Mouse (Mus musculus) gastrocnemius, postnatal 10 days (tissue): ENCODE measurements around the gene Glyat. TPM values are rescaled to one million over a fixed set of nuclear protein-coding genes. Genes with fewer than 3 reads are reported as not detected.
A peak's percentile ranks its signal among the peaks of the same experiment; 100 is the strongest.
"Not testable (repeated sequence)": the region's sequence is repeated elsewhere in the genome, so short reads cannot be mapped to it uniquely, and the experiment has no call there.

Experiments
- DNase-seq: peaks from one replicate; pipeline ENCODE4 v3.0.0; 2021; ENCODE audit warnings: mixed read lengths
- long read RNA-seq, 2 experiments: library from polyadenylated mRNA; stranded (forward); transcript quantifications; one replicate each; pipeline ENCODE4 v2.0.0; 2021
- total RNA-seq, 2 experiments: library from RNA; stranded (reverse); gene quantifications; 2 replicates each; pipeline ENCODE4 v1.2.3; 2021

Gene Glyat
- not detected for total RNA-seq
- long read RNA-seq, experiment 1, result 0 reads
- long read RNA-seq, experiment 2, result 0 reads

DNA sequence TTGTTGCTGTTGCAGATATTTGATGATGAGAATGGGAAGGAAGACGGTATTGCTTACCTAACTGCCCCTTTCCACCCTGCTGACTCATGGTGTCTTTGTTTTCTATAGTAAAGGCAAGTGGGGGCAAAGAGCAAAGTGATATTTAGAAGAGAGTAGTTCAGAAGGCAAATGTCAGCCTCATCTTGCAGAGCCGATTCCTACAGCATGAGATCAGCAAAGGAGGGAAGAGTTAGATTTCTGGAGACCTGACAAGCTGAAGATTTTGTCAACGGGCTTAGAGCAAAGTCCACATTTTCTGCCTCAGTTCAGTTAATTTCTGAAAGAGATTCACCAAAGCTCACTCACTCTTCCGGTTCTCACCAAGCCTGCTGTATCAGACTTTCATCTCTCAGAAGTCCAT lies at the start of gene Glyat:
Gene Glyat, plus strand, starts transcription at position 133 of the 400 bp plus-strand sequence.
- no peak for DNase-seq

DNA sequence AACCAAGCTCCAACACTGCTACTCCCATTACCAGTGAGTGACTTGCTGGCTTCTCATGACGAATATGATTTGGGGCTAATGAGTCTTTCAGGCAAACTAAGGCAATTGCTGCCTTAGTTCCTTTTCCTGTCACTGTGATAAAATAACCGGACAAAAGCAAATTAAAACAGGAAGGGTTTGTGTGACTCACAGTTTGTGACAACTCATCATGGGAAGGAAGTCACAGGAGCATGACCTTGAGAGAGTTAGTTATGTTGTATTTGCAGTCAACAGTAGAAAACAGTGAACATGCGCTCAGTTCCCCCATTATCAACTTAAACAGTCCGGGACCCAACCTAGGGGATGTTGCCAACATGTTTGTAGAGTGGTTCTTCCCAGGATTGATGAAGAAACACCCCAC lies 47.8 kb upstream of the Glyat start:
- DNase-seq, result no peak

- peak; percentile 42 for DNase-seq
Observed at GRCm38 (mm10) chr19:12591908-12592307, 41.2 kb upstream of the Glyat start.

GRCm38 (mm10) chr19:12595135-12595529 lies 38.0 kb upstream of the Glyat start:
- DNase-seq, result no peak

GRCm38 (mm10) chr19:12595530-12596289 lies 37.4 kb upstream of the Glyat start:
- DNase-seq, result peak; percentile 48

- DNase-seq, result no peak
Observed at GRCm38 (mm10) chr19:12596290-12597072, 36.6 kb upstream of the Glyat start.

DNA sequence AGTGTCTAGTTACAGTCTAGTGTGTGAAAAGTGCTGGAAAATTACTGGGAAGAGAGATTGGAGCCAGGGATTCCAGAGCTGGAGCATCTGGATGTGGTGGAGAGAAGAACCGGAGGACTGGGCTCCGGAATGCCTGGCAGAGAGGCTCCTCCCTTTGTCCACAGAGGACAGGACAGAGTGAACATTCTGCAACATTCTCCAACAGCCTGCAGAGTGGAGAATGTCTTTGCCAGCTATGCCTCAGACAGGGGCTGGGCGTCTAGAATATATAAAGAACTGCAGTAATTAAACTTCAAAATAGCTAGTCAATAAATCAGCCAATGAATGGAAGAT lies 36.1 kb upstream of the Glyat start:
- DNase-seq, result no peak

DNA sequence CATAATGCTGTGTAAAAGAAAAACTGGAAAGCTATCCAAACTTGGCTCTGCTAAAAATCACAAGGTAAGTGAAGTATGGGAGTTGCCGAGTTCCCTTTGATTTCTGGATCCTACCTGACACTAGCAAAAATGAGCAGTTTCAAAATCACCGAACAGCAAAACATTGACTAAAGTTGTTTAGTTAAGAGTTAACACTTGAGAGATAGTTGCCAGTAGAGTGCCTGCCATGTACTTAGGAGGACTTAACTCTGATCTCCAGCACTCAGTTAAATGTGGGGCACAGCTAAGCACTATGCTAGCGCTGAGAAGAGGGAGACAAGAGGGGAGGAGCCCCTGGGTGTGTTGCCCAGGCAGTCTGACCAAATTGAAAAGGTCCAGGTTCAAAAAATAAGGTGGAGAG lies 34.4 kb upstream of the Glyat start:
- no peak for DNase-seq

GRCm38 (mm10) chr19:12599674-12600073 lies 33.4 kb upstream of the Glyat start, which contains the start of gene Gm4952:
Gene Gm4952, plus strand, starts transcription at chr19:12599974.
- DNase-seq, result no peak

DNA sequence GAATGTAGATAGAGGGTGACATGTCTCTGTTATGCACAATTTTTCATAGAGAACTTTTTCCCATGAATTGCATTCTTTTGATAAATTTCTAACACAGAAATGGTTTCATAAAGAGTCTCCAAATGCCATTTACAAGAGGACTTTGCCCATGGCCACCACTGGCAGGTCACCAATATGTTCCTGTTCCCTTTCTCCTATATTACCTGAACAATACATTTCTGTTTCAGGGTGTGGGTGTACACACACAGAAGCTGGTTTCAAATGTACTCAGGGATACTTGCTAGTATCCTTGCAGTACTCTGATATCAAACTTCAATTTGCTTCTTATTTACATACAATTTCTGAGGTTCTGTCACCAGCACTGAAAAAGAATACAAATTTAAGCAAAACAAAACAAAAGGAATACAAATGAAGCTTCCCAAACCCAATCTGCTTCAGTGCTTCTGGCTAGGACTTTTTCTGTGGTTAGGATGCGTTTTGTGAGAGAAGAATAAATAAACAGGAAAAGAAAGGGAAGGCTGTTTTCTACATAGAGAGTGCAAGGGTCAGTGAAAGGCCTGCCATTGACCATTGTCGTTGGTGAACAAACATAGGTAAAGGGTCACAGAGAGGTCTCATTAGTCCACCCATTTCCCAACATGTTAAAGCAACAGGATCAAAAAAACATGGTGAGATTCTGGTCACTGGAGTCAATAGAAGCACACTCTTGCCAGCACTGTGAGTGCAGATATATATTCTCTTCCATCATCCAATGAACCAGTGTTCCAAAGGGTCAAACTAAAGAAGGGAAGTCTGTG lies 32.2 kb upstream of the Glyat start:
- no peak for DNase-seq

DNA sequence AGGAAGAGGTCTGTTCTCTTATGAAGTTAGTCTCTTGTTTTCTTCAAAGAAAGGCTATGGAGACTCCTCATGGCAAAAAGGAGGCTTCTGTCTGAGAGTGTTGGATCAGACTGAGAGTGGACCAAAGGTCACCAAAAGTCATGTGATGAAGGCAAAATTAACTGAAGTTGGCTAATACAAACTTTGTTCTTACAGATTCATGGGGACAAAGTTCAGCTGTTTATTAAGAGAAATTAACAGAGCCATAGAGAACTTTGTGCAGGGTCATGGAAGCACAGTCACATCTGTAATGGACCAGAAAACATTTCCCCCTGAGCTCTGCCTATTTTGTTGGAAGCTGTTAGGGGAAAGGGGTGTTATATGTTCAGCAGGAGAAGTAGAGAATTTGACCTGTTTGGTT lies 24.8 kb upstream of the Glyat start:
- no peak for DNase-seq

GRCm38 (mm10) chr19:12613646-12614045 lies 19.5 kb upstream of the Glyat start:
- DNase-seq, result no peak

DNA sequence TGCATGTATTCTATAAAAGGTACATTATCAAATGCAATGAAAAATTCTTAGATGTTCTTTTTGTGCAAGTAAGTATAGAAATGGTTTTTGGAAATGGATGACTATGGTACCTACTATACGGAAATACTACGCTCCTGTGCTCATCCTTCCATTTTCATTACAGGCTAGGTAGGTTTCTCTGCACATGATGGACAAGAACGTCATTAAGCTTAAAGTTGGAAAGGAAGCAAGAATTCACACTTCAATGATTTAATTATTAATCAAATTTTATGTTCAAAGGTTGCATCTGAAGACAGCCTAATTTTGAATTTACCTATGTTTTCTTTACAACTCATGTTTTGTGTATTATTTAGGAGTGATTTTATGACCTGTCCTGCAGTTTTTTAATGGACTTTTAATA lies 1.2 kb downstream of the Glyat start:
- DNase-seq, result no peak

DNA sequence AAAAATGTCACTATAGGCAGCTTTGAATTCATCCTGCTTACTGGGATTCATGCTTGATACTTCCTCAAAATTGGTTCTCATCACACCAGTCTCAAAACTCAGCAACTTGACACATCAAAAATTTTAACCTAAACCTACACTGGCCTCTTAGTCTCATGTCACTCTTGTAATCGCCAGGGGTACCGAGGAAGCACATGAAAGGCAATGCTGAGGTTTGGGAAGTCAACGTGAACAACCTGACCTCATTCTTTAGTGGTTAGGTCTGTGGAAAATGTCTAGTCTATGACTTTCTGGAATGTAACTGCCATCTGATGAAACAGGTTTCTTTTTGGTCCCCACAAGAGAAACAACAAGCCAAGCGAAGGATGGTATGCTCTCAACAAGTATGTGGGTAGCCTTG lies 1.9 kb downstream of the Glyat start:
- DNase-seq, result no peak

- no peak for DNase-seq
Observed at GRCm38 (mm10) chr19:12636863-12637262, 3.8 kb downstream of the Glyat start.

- DNase-seq, result no peak
Observed at GRCm38 (mm10) chr19:12638049-12638448, 4.9 kb downstream of the Glyat start.

DNA sequence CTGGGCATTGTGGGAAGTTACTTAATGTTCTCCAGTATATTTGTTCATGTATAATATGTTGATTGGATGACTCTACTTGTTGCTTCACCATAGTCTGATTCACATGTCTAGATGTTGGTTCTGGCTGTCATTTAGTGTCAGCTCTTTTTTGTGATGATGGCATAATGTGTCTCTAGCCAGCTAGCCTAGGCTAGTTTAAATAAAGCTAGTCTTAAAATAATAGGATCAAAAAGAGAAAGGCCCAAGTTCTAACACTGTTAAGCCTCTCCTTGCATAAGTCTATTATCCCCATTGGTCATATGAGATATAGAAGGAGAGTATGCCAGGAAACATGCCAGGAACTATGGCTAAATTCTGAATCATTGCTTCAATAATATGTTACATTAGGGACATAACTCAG lies 16.4 kb downstream of the Glyat start:
- no peak for DNase-seq

- no peak for DNase-seq
Observed at GRCm38 (mm10) chr19:12666156-12666555, 33.0 kb downstream of the Glyat start.

DNA sequence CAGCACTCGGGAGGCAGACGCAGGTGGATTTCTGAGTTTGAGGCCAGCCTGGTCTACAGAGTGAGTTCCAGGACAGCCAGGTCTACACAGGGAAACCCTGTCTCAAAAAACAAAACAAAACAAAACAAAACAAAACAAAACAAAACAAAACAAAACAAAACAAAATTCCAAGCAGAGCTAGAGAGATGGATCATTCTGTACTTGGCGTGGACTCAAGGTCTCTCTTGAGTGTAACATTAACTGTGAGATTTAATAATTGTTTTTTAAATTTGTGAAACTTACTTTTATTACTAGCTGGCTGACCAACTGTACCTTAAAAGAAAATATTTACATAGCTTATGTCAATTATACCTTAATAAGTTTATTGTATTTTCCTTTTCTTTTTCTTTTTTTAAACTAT lies 35.5 kb downstream of the Glyat start:
- not testable (repeated sequence) for DNase-seq

DNA sequence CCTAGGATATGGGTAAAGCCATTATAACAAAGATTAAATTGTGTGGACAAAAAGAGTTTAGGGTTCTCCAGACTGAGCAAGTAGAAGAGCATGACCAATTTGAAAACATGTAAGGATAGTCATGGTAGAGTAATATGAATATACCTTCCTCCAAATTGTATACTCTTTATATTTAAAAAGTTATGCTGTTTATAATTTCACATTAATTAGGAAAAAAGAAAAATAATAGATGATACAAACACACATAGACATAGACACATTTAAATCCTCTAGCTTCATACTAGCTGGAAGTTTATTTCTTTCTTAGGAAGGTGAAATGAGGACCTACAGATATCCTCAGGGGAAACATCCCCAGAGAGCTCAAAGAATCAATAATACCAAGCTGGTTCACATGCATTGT lies 37.0 kb downstream of the Glyat start, which contains the start of gene Olfr1442:
Gene Olfr1442, plus strand, starts transcription at position 301 of the 400 bp plus-strand sequence.
- DNase-seq, result no peak

DNA sequence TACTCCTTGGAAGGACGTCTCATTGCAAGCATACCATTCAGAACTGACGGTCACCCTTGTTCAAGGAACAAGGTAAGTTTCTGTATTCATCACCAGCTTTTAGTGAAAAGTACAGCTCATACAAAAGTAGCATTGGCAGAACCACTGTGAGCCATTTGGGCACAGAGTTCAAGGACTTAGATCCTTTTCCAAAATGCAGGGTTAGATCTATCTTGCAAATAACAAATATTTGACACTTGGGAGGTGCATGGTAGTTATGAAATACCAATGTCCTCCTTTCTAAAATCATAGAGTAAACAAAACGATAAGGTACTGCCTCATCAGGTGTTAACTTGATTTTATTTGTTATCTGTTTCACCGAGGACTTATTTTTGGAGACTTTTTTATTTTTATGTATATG lies 37.9 kb downstream of the Glyat start:
- no peak for DNase-seq

DNA sequence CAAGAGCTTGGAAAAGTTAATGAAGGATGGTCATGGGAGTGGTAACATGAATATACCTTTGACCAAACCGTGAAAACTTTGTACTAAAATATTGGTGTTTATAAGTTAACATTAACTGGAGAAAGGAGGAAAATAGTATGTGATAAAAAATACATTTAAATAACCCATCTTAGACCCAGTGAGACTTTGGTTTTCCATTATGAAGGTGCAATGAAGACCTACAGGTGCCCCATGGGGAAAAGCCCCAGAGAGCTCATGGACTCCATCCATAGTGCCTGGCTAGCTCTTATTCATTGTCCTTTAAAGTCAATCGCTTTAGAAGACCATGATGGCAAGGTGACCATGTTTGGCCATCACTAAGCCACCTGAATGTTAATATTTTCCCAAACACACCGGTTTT lies 44.7 kb downstream of the Glyat start, which contains the start of gene Olfr1443:
Gene Olfr1443, plus strand, starts transcription at position 301 of the 400 bp plus-strand sequence.
- no peak for DNase-seq

DNA sequence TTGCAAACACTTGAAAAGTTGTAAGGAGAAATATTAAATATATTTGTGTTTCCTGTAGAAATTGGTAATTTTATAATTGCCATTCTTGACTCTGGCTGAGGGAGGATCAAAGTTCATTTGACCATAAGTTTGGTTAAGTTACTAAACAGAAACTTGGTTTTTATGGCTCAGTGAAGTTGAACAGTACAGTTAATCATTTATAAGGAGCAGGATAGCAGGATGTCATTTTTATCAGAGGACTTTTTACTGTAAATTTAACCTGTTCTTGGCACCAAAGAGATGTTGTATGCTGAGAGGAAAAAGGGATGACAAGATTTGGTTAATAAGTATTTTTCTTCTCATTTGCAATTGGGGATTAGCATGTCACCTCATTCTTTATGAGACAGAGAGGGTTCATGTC lies 51.5 kb downstream of the Glyat start:
- DNase-seq, result no peak
